ENCODE assay signal across 8 mouse cellular contexts in the genomic region with DNA sequence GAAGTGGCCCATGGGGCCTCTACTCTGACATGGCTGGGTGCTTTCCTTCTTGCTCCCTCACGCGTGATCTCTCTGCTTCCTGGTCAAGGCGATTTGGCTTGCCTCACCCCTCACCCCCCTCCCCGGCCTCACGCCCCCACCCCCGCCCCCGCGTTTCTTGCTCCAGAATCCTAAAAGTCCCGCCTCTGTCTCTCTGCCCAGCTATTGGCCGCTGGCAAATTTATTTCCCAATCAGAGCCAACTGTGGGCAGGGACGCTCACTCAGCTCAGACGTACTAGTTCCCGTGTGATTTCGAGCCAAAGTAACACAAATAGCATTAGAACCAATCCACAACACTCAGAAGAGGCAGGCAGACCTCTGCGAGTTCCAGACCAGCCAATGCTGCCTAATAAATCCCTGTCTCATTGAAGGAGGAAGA. TPM values are rescaled to one million over a fixed set of nuclear protein-coding genes. Genes with fewer than 3 reads are reported as not detected.
DNase-seq lines count a peak whose midpoint lies in the region; ATAC-seq and TF ChIP-seq lines count a peak whose summit lies in the region.

No protein-coding gene starts in this region.

- DNase-seq in 416B (ENCODE audit: low read depth) (peak; percentile 94), G1E (ENCODE audit: low spot score) (peak; percentile 69)
- peak; percentile 21 to 40 for DNase-seq in heart, postnatal 36 days
- DNase-seq in limb, embryonic 11.5 days (ENCODE audit: low spot score), result peak; percentile 82
- DNase-seq in midbrain, embryonic 10.5 days (ENCODE audit: low spot score), result peak; percentile 84
- DNase-seq in splenic B cell, adult 2 months (ENCODE audit: low read depth, low spot score), result peak; percentile 75
- DNase-seq in left cerebral cortex, adult 9 months (ENCODE audit: low spot score in 2 of 2), result no peak

- WGBS in embryonic facial prominence, embryonic 12.5 days, result 1% methylated on average over 15 of the region's 15 CpGs
- WGBS in limb, embryonic 11.5 days, result 0% methylated on average over 15 of the region's 15 CpGs
- WGBS in midbrain, embryonic 10.5 days, result 1% methylated on average over 15 of the region's 15 CpGs

- H3K4me2 ChIP-seq in embryonic facial prominence, embryonic 12.5 days (replicated peaks), result peak overlapping the region; percentile 50
- peak overlapping the region; percentile 38 for H3K4me2 ChIP-seq in limb, embryonic 11.5 days (ENCODE audit: low read depth, severe bottlenecking)

- no peaks in the 10 kb centered on the region for H3K36me3 ChIP-seq in G1E (replicated peaks)
- H3K36me3 ChIP-seq in embryonic facial prominence, embryonic 12.5 days, result no peaks in the 10 kb centered on the region
- no peaks in the 10 kb centered on the region for H3K36me3 ChIP-seq in limb, embryonic 11.5 days (ENCODE audit: control insufficient read depth, insufficient read depth, low read length)
- no peaks in the 10 kb centered on the region for H3K36me3 ChIP-seq in midbrain, embryonic 10.5 days
- no peaks in the 10 kb centered on the region for H3K36me3 ChIP-seq in splenic B cell, adult 2 months (ENCODE audit: control insufficient read depth, insufficient read depth, low read length, poor library complexity, severe bottlenecking)

- peaks cover 5% of the 10 kb centered on the region; the same call in 1 of the 2 replicates for H3K27me3 ChIP-seq in G1E (ENCODE audit: insufficient read depth, low read length)
- no peaks in the 10 kb centered on the region for H3K27me3 ChIP-seq in embryonic facial prominence, embryonic 12.5 days
- H3K27me3 ChIP-seq in limb, embryonic 11.5 days (ENCODE audit: control insufficient read depth, insufficient read depth, low read length), result no peaks in the 10 kb centered on the region
- H3K27me3 ChIP-seq in midbrain, embryonic 10.5 days (ENCODE audit: low read depth, poor library complexity, severe bottlenecking), result no peaks in the 10 kb centered on the region
- no peaks in the 10 kb centered on the region for H3K27me3 ChIP-seq in splenic B cell, adult 2 months (ENCODE audit: control insufficient read depth, insufficient read depth, low read length, poor library complexity, severe bottlenecking)

- no peaks in the 10 kb centered on the region for H3K9me3 ChIP-seq in G1E (replicated peaks)
- no peaks in the 10 kb centered on the region for H3K9me3 ChIP-seq in embryonic facial prominence, embryonic 12.5 days
- H3K9me3 ChIP-seq in limb, embryonic 11.5 days (ENCODE audit: control insufficient read depth, low read length), result no peaks in the 10 kb centered on the region
- H3K9me3 ChIP-seq in midbrain, embryonic 10.5 days (replicated peaks), result no peaks in the 10 kb centered on the region

- no peak for TF ChIP-seq CTCF in G1E (IDR thresholded peaks at IDR 0.05; ENCODE audit: low read depth, low read length)

- H3K27ac ChIP-seq in embryonic facial prominence, embryonic 12.5 days, result no peak overlapping the region
- H3K27ac ChIP-seq in limb, embryonic 11.5 days (replicated peaks; ENCODE audit: low read depth, low read length), result no peak overlapping the region
- H3K27ac ChIP-seq in midbrain, embryonic 10.5 days (replicated peaks), result peak overlapping the region; percentile 80

- intact Hi-C loops in heart, postnatal 36 days (cut with DNase I), result no loop called here

- ATAC-seq in G1E (ENCODE audit: extremely low read depth, insufficient number of reproducible peaks, low FRiP score, poor library complexity, severe bottlenecking), result peak; percentile 92
- ATAC-seq in embryonic facial prominence, embryonic 12.5 days (ENCODE audit: insufficient number of reproducible peaks, insufficient read depth, low FRiP score, low TSS enrichment), result peak; percentile 68; the same call in 1 of the 2 replicates
- ATAC-seq in limb, embryonic 11.5 days (ENCODE audit: insufficient number of reproducible peaks, low FRiP score, low TSS enrichment, low read depth), result peak; percentile 85

- H3K4me1 ChIP-seq in G1E (ENCODE audit: insufficient read depth, low read depth, low read length), result peaks cover 41% of the 10 kb centered on the region
- peaks cover 10% of the 10 kb centered on the region; the same call in 1 of the 2 replicates for H3K4me1 ChIP-seq in embryonic facial prominence, embryonic 12.5 days
- no peaks in the 10 kb centered on the region for H3K4me1 ChIP-seq in limb, embryonic 11.5 days (ENCODE audit: control insufficient read depth, insufficient read depth, low read length)
- H3K4me1 ChIP-seq in midbrain, embryonic 10.5 days, result peaks cover 23% of the 10 kb centered on the region

- peak overlapping the region; percentile 30; the same call in 1 of the 2 replicates for H3K9ac ChIP-seq in embryonic facial prominence, embryonic 12.5 days
- peak overlapping the region; percentile 35; the same call in 1 of the 2 replicates for H3K9ac ChIP-seq in limb, embryonic 11.5 days (ENCODE audit: low read length)

- H3K4me3 ChIP-seq in G1E (ENCODE audit: low read depth, low read length), result peak overlapping the region; percentile 52; the same call in 1 of the 2 replicates
- H3K4me3 ChIP-seq in embryonic facial prominence, embryonic 12.5 days, result peak overlapping the region; percentile 26
- peak overlapping the region; percentile 20; the same call in 1 of the 2 replicates for H3K4me3 ChIP-seq in limb, embryonic 11.5 days (ENCODE audit: low read depth, low read length)
- peak overlapping the region; percentile 51 for H3K4me3 ChIP-seq in midbrain, embryonic 10.5 days

RNA-seq across cellular contexts. Expression of a gene that starts 11.4 kb away (rescaled TPM):
- total RNA-seq in G1E (2014; fragmentation: Nextera tagmentation) (not detected in 2 replicates), G1E (2017) (not detected in 2 replicates)
- not detected in 2 replicates for polyA plus RNA-seq in G1E (2012)
- polyA plus RNA-seq in embryonic facial prominence, embryonic 12.5 days (2016; fragmentation: Nextera tagmentation; extraction: Ambion mirVana), result 0.23 and 0.29 TPM in 2 replicates
- not detected for total RNA-seq in heart, postnatal 36 days (2021)
- polyA plus RNA-seq in limb, embryonic 11.5 days (2014; fragmentation: Nextera tagmentation; extraction: Ambion mirVana), result 0.09 and 0.34 TPM in 2 replicates
- 0.12 TPM in 1 of 2 replicates, not detected in the other for polyA plus RNA-seq in midbrain, embryonic 10.5 days (2016; fragmentation: Nextera tagmentation; extraction: Ambion mirVana)

RNA-seq across cellular contexts. Expression of a gene that starts 24.0 kb away (rescaled TPM):
- total RNA-seq in G1E (2014; fragmentation: Nextera tagmentation), result 705 and 806 TPM in 2 replicates
- 688 and 864 TPM in 2 replicates for total RNA-seq in G1E (2017)
- 1,261 and 1,939 TPM in 2 replicates for polyA plus RNA-seq in G1E (2012)
- polyA plus RNA-seq in embryonic facial prominence, embryonic 12.5 days (2016; fragmentation: Nextera tagmentation; extraction: Ambion mirVana), result 1,519 and 1,577 TPM in 2 replicates
- total RNA-seq in heart, postnatal 36 days (2021), result 100 to 1,000 TPM; 106 to 108 TPM
- 2,196 and 2,311 TPM in 2 replicates for polyA plus RNA-seq in limb, embryonic 11.5 days (2014; fragmentation: Nextera tagmentation; extraction: Ambion mirVana)
- polyA plus RNA-seq in midbrain, embryonic 10.5 days (2016; fragmentation: Nextera tagmentation; extraction: Ambion mirVana), result 2,531 and 3,331 TPM in 2 replicates

Comparison
In these comparisons a context has a peak if more than half of its experiments do, and no peak if none do; other contexts are left out.
1. DNase-seq: peak in 416B (single experiment), G1E (single experiment), heart, postnatal 36 days (2 of 2), limb, embryonic 11.5 days (single experiment), midbrain, embryonic 10.5 days (single experiment) and splenic B cell, adult 2 months (single experiment); none in left cerebral cortex, adult 9 months (0 of 2).
2. Peak in every context shown above with its lines, with median percentiles within 50 percentile points of each other: ATAC-seq and H3K4me3 ChIP-seq.